Mouse (Mus musculus) testis, adult 10 weeks (tissue): ENCODE data around the gene Gm10058. TPM values are rescaled to one million over a fixed set of nuclear protein-coding genes. Genes with fewer than 3 reads are reported as not detected.

Source experiments
- polyA plus RNA-seq: library from polyadenylated mRNA; stranded (reverse); fragments of 350-450 nt; fragmentation: Illumina TruSeq; extraction: RNeasy Lipid Tissue Mini Kit (QIAGEN cat#74804); gene quantifications from one replicate; pipeline ENCODE4 v1.2.3, GENCODE M21; 2014; ENCODE audit warnings: low read depth, low replicate concordance

Gene Gm10058
- polyA plus RNA-seq = not detected

GRCm38 (mm10) chrX:27946785-27947184 lies at the start of gene Gm10058:
TSS of gene Gm10058 (minus strand) at chrX:27946885.

